Mouse (Mus musculus): Measurements from ENCODE around the gene Scrn2. TPM values are rescaled to one million over a fixed set of nuclear protein-coding genes. Genes with fewer than 3 reads are reported as not detected.

The Scrn2 gene
- polyA plus RNA-seq (2012; rRNA removed): 5.3 and 5.8 TPM in 2 replicates

GRCm38 (mm10) chr11:97029686-97030417 is at the start of gene Scrn2:
Gene Scrn2 (plus strand): TSS chr11:97029938.

GRCm38 (mm10) chr11:96982859-96983258 is 46.9 kb upstream of the Scrn2 start, which contains the start of gene Sp2:
Gene Sp2 (minus strand): TSS chr11:96982959.

GRCm38 (mm10) chr11:97013121-97013670 is 16.5 kb upstream of the Scrn2 start, which contains the start of gene Sp6:
Gene Sp6 (plus strand): TSS chr11:97013394.

GRCm38 (mm10) chr11:97041022-97041899 is 11.5 kb downstream of the Scrn2 start, which contains the start of the genes Lrrc46 and Mrpl10:
Gene Lrrc46 (minus strand): TSS chr11:97041407.
Gene Mrpl10 (plus strand): TSS chr11:97041560.

GRCm38 (mm10) chr11:97050216-97050943 is 20.6 kb downstream of the Scrn2 start, which contains the start of gene Osbpl7:
Gene Osbpl7 (plus strand): TSS chr11:97050628.

Other genes starting within 250 kb of the Scrn2 start
- 26.4 and 28.4 TPM in 2 replicates for gene Cbx1, start 240.8 kb upstream of the Scrn2 start, polyA plus RNA-seq (2012; rRNA removed)
- 14.4 and 16.3 TPM in 2 replicates for gene Nfe2l1, start 200.0 kb upstream of the Scrn2 start, polyA plus RNA-seq (2012; rRNA removed)
- 9.9 and 10.1 TPM in 2 replicates for gene Copz2, start 180.1 kb upstream of the Scrn2 start, polyA plus RNA-seq (2012; rRNA removed)
- 19.3 and 21.0 TPM in 2 replicates for gene Cdk5rap3, start 113.4 kb upstream of the Scrn2 start, polyA plus RNA-seq (2012; rRNA removed)
- gene Prr15l, start 101.8 kb upstream of the Scrn2 start, polyA plus RNA-seq (2012; rRNA removed): 1.9 and 2.2 TPM in 2 replicates
- gene Pnpo, start 86.0 kb upstream of the Scrn2 start, polyA plus RNA-seq (2012; rRNA removed): 314 and 383 TPM in 2 replicates
- gene Sp2, start 47.0 kb upstream of the Scrn2 start, polyA plus RNA-seq (2012; rRNA removed): 6.3 and 8.3 TPM in 2 replicates
- 0.03 and 0.08 TPM in 2 replicates for gene Sp6, start 16.5 kb upstream of the Scrn2 start, polyA plus RNA-seq (2012; rRNA removed)
- gene Lrrc46, start 11.5 kb downstream of the Scrn2 start, polyA plus RNA-seq (2012; rRNA removed): 0.24 and 0.27 TPM in 2 replicates
- 25.7 and 31.4 TPM in 2 replicates for gene Mrpl10, start 11.6 kb downstream of the Scrn2 start, polyA plus RNA-seq (2012; rRNA removed)
- gene Osbpl7, start 20.7 kb downstream of the Scrn2 start, polyA plus RNA-seq (2012; rRNA removed): 2.5 and 3.3 TPM in 2 replicates
- gene Tbx21, start 85.4 kb downstream of the Scrn2 start, polyA plus RNA-seq (2012; rRNA removed): 0.02 and 0.03 TPM in 2 replicates
- 2.3 and 2.6 TPM in 2 replicates for gene Tbkbp1, start 121.6 kb downstream of the Scrn2 start, polyA plus RNA-seq (2012; rRNA removed)
- 69.9 and 71.9 TPM in 2 replicates for gene Kpnb1, start 157.9 kb downstream of the Scrn2 start, polyA plus RNA-seq (2012; rRNA removed)

Data from liver, embryonic 14 days (tissue).